Mouse (Mus musculus): ENCODE data around the gene Slc30a5. TPM values are rescaled to one million over a fixed set of nuclear protein-coding genes. Genes with fewer than 3 reads are reported as not detected.
A peak's percentile ranks its signal among the peaks of the same experiment; 100 is the strongest.
"Not testable (repeated sequence)": the region's sequence is repeated elsewhere in the genome, so short reads cannot be mapped to it uniquely, and the experiment has no call there.

Gene Slc30a5
- total RNA-seq, 1 experiment: 85.6 TPM

DNA sequence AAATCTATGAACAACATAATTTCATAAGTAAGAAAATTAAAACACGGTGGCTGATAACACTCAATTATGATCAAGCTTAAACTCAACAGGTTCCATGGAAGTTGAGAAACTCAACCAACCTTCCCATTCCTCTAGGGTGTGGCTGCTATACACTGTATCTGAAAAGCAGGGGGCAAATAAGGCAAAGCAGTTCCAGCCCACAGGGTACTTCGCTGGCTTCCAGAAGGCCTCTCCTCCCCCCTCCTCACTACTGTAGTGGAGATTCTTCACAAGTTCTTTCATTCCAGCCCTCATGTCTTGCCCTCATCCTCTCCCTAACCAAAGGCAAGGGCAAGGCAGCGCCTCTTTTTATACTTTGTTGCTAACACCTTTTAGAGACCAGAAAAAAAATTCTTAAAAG lies 9.4 kb downstream of the Slc30a5 start:
- Histone ChIP-seq H3K36me3 (ENCODE audit: control insufficient read depth, insufficient read depth, low read length, poor library complexity, severe bottlenecking) (peaks cover 15% of the 10 kb centered on the region), H3K9ac (ENCODE audit: insufficient read depth, low read depth, low read length, poor library complexity, severe bottlenecking) (no peak overlapping the region), H3K27ac (ENCODE audit: insufficient read depth, low read depth, low read length, poor library complexity, severe bottlenecking) (no peak overlapping the region), H3K9me3 (ENCODE audit: control insufficient read depth, insufficient read depth, low read depth, low read length) (no peaks in the 10 kb centered on the region; the same call in 1 of the 2 replicates), H3K4me1 (ENCODE audit: control insufficient read depth in 2 of 2, insufficient read depth in 2 of 2, low read length in 2 of 2, poor library complexity in 1 of 2) (no peaks in the 10 kb centered on the region), H3K4me3 (ENCODE audit: insufficient read depth in 1 of 2, low read depth in 1 of 2, low read length in 2 of 2, poor library complexity in 1 of 2, severe bottlenecking in 1 of 2) (no peak overlapping the region)
- no peak for TF ChIP-seq MAFK (IDR thresholded peaks at IDR 0.05; ENCODE audit: insufficient read depth, low read depth, low read length)
- no peak for TF ChIP-seq ZC3H11A (IDR thresholded peaks at IDR 0.05; ENCODE audit: borderline replicate concordance, low read depth, low read length)
- TF ChIP-seq ZNF384 (IDR thresholded peaks at IDR 0.05; ENCODE audit: low read depth, low read length): no peak
- in situ Hi-C loops (cut with MboI; ENCODE audit: low sequenced_read_pairs in 2 of 2, unreplicated experiment in 2 of 2): loop anchor here in 1 of 2 experiments (25.0 kb wide), 1 partner anchor 737 kb away; no protein-coding TSS in a partner anchor
- no peak for DNase-seq (ENCODE audit: low read depth, low spot score)

DNA sequence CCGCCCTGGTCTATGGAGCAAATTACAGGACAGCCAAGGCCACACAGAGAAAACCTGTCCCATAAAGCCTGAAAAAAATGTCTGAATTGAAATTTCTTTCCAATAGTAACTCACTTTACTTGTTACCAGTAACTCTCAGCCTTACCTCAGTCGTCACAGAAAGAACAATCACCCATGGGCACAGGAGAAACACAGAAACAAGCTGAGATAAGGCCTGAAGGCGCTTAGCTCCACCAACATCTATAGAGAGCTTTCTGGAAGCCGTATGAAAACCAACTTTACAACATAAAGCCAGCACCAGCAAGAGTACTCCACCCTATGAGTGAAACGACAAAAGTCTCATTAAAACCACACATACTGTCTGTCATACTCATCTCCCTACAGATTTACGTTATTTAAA lies 18.8 kb downstream of the Slc30a5 start:
- Histone ChIP-seq H3K27ac (ENCODE audit: insufficient read depth, low read depth, low read length, poor library complexity, severe bottlenecking) (no peak overlapping the region), H3K36me3 (ENCODE audit: control insufficient read depth, insufficient read depth, low read length, poor library complexity, severe bottlenecking) (peaks cover 20% of the 10 kb centered on the region), H3K9me3 (ENCODE audit: control insufficient read depth, insufficient read depth, low read depth, low read length) (no peaks in the 10 kb centered on the region), H3K4me3 (ENCODE audit: insufficient read depth in 1 of 2, low read depth in 1 of 2, low read length in 2 of 2, poor library complexity in 1 of 2, severe bottlenecking in 1 of 2) (no peak overlapping the region), H3K9ac (ENCODE audit: insufficient read depth, low read depth, low read length, poor library complexity, severe bottlenecking) (no peak overlapping the region), H3K4me1 (ENCODE audit: control insufficient read depth in 2 of 2, insufficient read depth in 2 of 2, low read length in 2 of 2, poor library complexity in 1 of 2) (no peaks in the 10 kb centered on the region)
- no peak for TF ChIP-seq ZNF384 (IDR thresholded peaks at IDR 0.05; ENCODE audit: low read depth, low read length)
- TF ChIP-seq HCFC1 (IDR thresholded peaks at IDR 0.05; ENCODE audit: borderline replicate concordance, insufficient read depth, low read length): no peak
- TF ChIP-seq CHD2 (IDR thresholded peaks at IDR 0.05; ENCODE audit: low read depth, low read length): no peak
- TF ChIP-seq MAFK (IDR thresholded peaks at IDR 0.05; ENCODE audit: insufficient read depth, low read depth, low read length): no peak
- TF ChIP-seq ZC3H11A (IDR thresholded peaks at IDR 0.05; ENCODE audit: borderline replicate concordance, low read depth, low read length): no peak
- DNase-seq (ENCODE audit: low read depth, low spot score): no peak
- in situ Hi-C loops (cut with MboI; ENCODE audit: low sequenced_read_pairs in 2 of 2, unreplicated experiment in 2 of 2): loop anchor here in 1 of 2 experiments (25.0 kb wide), 1 partner anchor 727 kb away; no protein-coding TSS in a partner anchor

DNA sequence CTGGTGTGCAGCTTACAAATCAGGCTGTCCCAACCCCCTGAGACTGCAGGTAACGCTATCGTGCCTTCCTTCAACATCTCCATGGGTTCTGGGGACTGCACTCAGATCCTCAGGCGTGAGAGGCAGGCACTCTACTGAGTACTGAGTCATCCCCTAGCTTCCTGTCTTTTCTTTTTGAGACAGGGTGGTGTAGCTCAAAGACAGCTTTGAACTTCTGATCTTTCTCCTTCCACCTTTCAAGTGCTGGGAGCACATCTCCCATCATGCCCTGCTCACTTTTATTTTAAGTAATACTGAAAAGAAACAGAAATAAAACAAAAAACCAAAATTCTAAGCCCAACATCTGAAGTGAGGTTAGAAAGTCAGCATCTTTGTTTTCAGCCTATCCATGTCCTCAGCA lies 27.5 kb downstream of the Slc30a5 start:
- in situ Hi-C loops (cut with MboI; ENCODE audit: low sequenced_read_pairs in 2 of 2, unreplicated experiment in 2 of 2): loop anchor here in 1 of 2 experiments (25.0 kb wide), 1 partner anchor 718 kb away; no protein-coding TSS in a partner anchor
- Histone ChIP-seq H3K9me3 (ENCODE audit: control insufficient read depth, insufficient read depth, low read depth, low read length) (no peaks in the 10 kb centered on the region), H3K27ac (ENCODE audit: insufficient read depth, low read depth, low read length, poor library complexity, severe bottlenecking) (no peak overlapping the region), H3K4me3 (ENCODE audit: insufficient read depth in 1 of 2, low read depth in 1 of 2, low read length in 2 of 2, poor library complexity in 1 of 2, severe bottlenecking in 1 of 2) (no peak overlapping the region), H3K4me1 (ENCODE audit: control insufficient read depth in 2 of 2, insufficient read depth in 2 of 2, low read length in 2 of 2, poor library complexity in 1 of 2) (no peaks in the 10 kb centered on the region), H3K9ac (ENCODE audit: insufficient read depth, low read depth, low read length, poor library complexity, severe bottlenecking) (no peak overlapping the region), H3K36me3 (ENCODE audit: control insufficient read depth, insufficient read depth, low read length, poor library complexity, severe bottlenecking) (peaks cover 24% of the 10 kb centered on the region)
- no peak for DNase-seq (ENCODE audit: low read depth, low spot score)
- TF ChIP-seq CHD2 (IDR thresholded peaks at IDR 0.05; ENCODE audit: low read depth, low read length): no peak
- TF ChIP-seq ZNF384 (IDR thresholded peaks at IDR 0.05; ENCODE audit: low read depth, low read length): no peak
- no peak for TF ChIP-seq HCFC1 (IDR thresholded peaks at IDR 0.05; ENCODE audit: borderline replicate concordance, insufficient read depth, low read length)
- no peak for TF ChIP-seq ZC3H11A (IDR thresholded peaks at IDR 0.05; ENCODE audit: borderline replicate concordance, low read depth, low read length)
- no peak for TF ChIP-seq MAFK (IDR thresholded peaks at IDR 0.05; ENCODE audit: insufficient read depth, low read depth, low read length)

DNA sequence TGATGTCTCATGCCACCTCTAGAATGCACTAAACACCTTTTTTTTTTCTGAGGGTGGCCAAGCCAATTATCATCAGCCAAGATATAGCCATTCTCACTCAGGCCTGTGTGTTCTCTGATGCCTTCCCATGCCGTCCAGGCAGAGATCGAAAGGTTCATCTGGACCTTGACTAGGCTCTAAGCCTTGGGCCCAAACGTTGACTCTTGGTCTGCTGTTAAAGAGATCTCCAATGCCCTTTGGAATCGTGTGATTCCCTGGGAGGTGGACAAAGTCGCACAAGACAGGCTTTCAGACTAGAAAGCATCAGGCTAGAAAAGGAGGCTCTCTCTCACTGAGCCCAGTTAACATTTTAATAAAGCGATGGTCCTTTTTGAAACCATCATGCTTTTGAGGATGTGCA lies 36.1 kb downstream of the Slc30a5 start:
- in situ Hi-C loops (cut with MboI; ENCODE audit: low sequenced_read_pairs in 2 of 2, unreplicated experiment in 2 of 2): no loop called here
- no peak for DNase-seq (ENCODE audit: low read depth, low spot score)
- no peak overlapping the region for H3K4me3 ChIP-seq (ENCODE audit: insufficient read depth in 1 of 2, low read depth in 1 of 2, low read length in 2 of 2, poor library complexity in 1 of 2, severe bottlenecking in 1 of 2)
- H3K9me3 ChIP-seq (ENCODE audit: control insufficient read depth, insufficient read depth, low read depth, low read length): no peaks in the 10 kb centered on the region
- H3K9ac ChIP-seq (ENCODE audit: insufficient read depth, low read depth, low read length, poor library complexity, severe bottlenecking): no peak overlapping the region
- no peaks in the 10 kb centered on the region for H3K4me1 ChIP-seq (ENCODE audit: control insufficient read depth in 2 of 2, insufficient read depth in 2 of 2, low read length in 2 of 2, poor library complexity in 1 of 2)
- no peak for TF ChIP-seq HCFC1 (IDR thresholded peaks at IDR 0.05; ENCODE audit: borderline replicate concordance, insufficient read depth, low read length)
- H3K36me3 ChIP-seq (ENCODE audit: control insufficient read depth, insufficient read depth, low read length, poor library complexity, severe bottlenecking): peaks cover 3% of the 10 kb centered on the region
- no peak overlapping the region for H3K27ac ChIP-seq (ENCODE audit: insufficient read depth, low read depth, low read length, poor library complexity, severe bottlenecking)

DNA sequence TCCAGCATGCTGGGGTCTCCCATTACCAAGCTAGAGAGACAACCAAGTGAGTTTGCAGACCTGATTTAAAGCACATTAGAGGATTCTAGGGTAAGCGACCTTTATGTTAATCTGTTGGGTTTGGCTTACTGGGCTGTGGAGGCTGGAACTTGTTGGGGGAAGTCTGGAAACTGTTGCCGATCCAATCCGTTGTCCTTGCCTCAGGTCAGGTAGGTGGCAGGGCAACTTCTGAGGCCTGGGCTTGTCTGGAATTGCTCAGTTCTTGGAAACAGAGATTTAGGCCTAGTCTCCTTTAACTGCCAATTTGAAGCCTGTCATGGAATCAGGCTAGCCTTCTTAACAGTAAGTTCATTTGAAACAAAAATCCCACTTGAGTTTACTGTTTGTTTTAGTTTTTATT lies 44.1 kb downstream of the Slc30a5 start:
- Histone ChIP-seq H3K36me3 (ENCODE audit: control insufficient read depth, insufficient read depth, low read length, poor library complexity, severe bottlenecking) (peaks cover 13% of the 10 kb centered on the region), H3K4me1 (ENCODE audit: control insufficient read depth in 2 of 2, insufficient read depth in 2 of 2, low read length in 2 of 2, poor library complexity in 1 of 2) (peaks cover 0 to 9% of the 10 kb centered on the region in 2 experiments; a peak in 2 of 4 replicates), H3K27ac (ENCODE audit: insufficient read depth, low read depth, low read length, poor library complexity, severe bottlenecking) (peak overlapping the region; percentile 18; the same call in 1 of the 2 replicates), H3K9ac (ENCODE audit: insufficient read depth, low read depth, low read length, poor library complexity, severe bottlenecking) (no peak overlapping the region), H3K9me3 (ENCODE audit: control insufficient read depth, insufficient read depth, low read depth, low read length) (no peaks in the 10 kb centered on the region), H3K4me3 (ENCODE audit: insufficient read depth in 1 of 2, low read depth in 1 of 2, low read length in 2 of 2, poor library complexity in 1 of 2, severe bottlenecking in 1 of 2) (no peak overlapping the region)
- in situ Hi-C loops (cut with MboI; ENCODE audit: low sequenced_read_pairs in 2 of 2, unreplicated experiment in 2 of 2): no loop called here
- no peak for TF ChIP-seq HCFC1 (IDR thresholded peaks at IDR 0.05; ENCODE audit: borderline replicate concordance, insufficient read depth, low read length)
- TF ChIP-seq MAFK (IDR thresholded peaks at IDR 0.05; ENCODE audit: insufficient read depth, low read depth, low read length): no peak
- TF ChIP-seq CHD2 (IDR thresholded peaks at IDR 0.05; ENCODE audit: low read depth, low read length): no peak
- TF ChIP-seq ZNF384 (IDR thresholded peaks at IDR 0.05; ENCODE audit: low read depth, low read length): no peak
- no peak for TF ChIP-seq ZC3H11A (IDR thresholded peaks at IDR 0.05; ENCODE audit: borderline replicate concordance, low read depth, low read length)
- no peak for DNase-seq (ENCODE audit: low read depth, low spot score)

DNA sequence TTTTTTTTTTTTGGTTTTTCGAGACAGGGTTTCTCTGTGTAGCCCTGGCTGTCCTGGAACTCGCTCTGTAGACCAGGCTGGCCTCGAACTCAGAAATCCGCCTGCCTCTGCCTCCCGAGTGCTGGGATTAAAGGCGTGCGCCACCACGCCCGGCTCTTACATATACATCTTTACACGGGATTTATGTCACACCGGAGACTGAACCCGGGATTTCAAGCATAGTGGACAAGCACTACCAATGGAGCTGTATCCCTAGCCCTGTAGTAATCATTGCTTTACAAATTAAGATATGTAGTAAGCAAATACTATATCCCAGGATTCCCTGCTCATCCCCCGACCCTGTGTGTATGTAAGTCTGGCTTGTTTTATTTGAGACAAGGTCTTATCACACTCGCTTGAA lies 45.2 kb downstream of the Slc30a5 start:
- Histone ChIP-seq H3K36me3 (ENCODE audit: control insufficient read depth, insufficient read depth, low read length, poor library complexity, severe bottlenecking) (peaks cover 23% of the 10 kb centered on the region), H3K4me1 (ENCODE audit: control insufficient read depth in 2 of 2, insufficient read depth in 2 of 2, low read length in 2 of 2, poor library complexity in 1 of 2) (peaks cover 0 to 12% of the 10 kb centered on the region in 2 experiments; a peak in 2 of 4 replicates)
- H3K9ac ChIP-seq (ENCODE audit: insufficient read depth, low read depth, low read length, poor library complexity, severe bottlenecking); DNase-seq (ENCODE audit: low read depth, low spot score); in situ Hi-C loops (cut with MboI; ENCODE audit: low sequenced_read_pairs in 2 of 2, unreplicated experiment in 2 of 2); H3K27ac ChIP-seq (ENCODE audit: insufficient read depth, low read depth, low read length, poor library complexity, severe bottlenecking); H3K9me3 ChIP-seq (ENCODE audit: control insufficient read depth, insufficient read depth, low read depth, low read length); H3K4me3 ChIP-seq (ENCODE audit: insufficient read depth in 1 of 2, low read depth in 1 of 2, low read length in 2 of 2, poor library complexity in 1 of 2, severe bottlenecking in 1 of 2): not testable (repeated sequence)
